Mouse (Mus musculus) CH12.LX (cell line): ENCODE measurements around the gene Gpr176.

Experiments used
- CTCF ChIP-seq, 2 experiments: IDR thresholded peaks in 1 of 2; conservative IDR thresholded peaks in 1 of 2; 2 replicates each; pipeline ENCODE4 v1.5.1; 2011 to 2012; ENCODE audit warnings: low read depth in 2 of 2, low read length in 2 of 2, improper control_type of control experiment in 1 of 2, inconsistent platforms in 1 of 2, mild to moderate bottlenecking in 1 of 2, moderate library complexity in 1 of 2
- ELF1 ChIP-seq: IDR thresholded peaks from 2 replicates; pipeline ENCODE4 v1.6.1; 2014; ENCODE audit warnings: low read depth, mild to moderate bottlenecking, inconsistent platforms, low read length, improper control_type of control experiment
- ETS1 ChIP-seq: conservative IDR thresholded peaks from 2 replicates; pipeline ENCODE4 v1.6.1; 2012; ENCODE audit warnings: low read depth, mild to moderate bottlenecking, inconsistent platforms, low read length, improper control_type of control experiment, moderate library complexity
- NRF1 ChIP-seq: IDR thresholded peaks from 2 replicates; pipeline ENCODE4 v1.6.1; 2014; ENCODE audit warnings: low read depth, mild to moderate bottlenecking, inconsistent platforms, low read length, improper control_type of control experiment, moderate library complexity
- ZC3H11A ChIP-seq: IDR thresholded peaks from 2 replicates; pipeline ENCODE4 v1.6.1; 2012; ENCODE audit warnings: low read depth, mild to moderate bottlenecking, inconsistent platforms, low read length, improper control_type of control experiment

- TF ChIP-seq ELF1 (no peak), CTCF (conservative IDR thresholded peaks at IDR 0.05 in 1 of 2, IDR thresholded peaks at IDR 0.05 in 1 of 2; ENCODE audit: low read depth in 2 of 2, low read length in 2 of 2) (no peak), ZC3H11A (no peak), NRF1 (no peak), ETS1 (no peak)
Measured at GRCm38 (mm10) chr2:118270213-118270612, 103.0 kb downstream of the Gpr176 start.
